Mouse (Mus musculus) hindbrain, embryonic 13.5 days (tissue): ENCODE results near the gene Gm9837. TPM values are rescaled to one million over a fixed set of nuclear protein-coding genes. Genes with fewer than 3 reads are reported as not detected.
"Not testable (repeated sequence)": the region's sequence is repeated elsewhere in the genome, so short reads cannot be mapped to it uniquely, and the experiment has no call there.

Experiments used
- ATAC-seq: fragments of 200-750 bp; cut with Nextera tagmentation; 2 replicates; pipeline ENCODE4 v1.8.0; 2017; ENCODE audit warnings: moderate TSS enrichment; ENCODE audit not compliant: low FRiP score
- H3K27ac ChIP-seq: fragments of 300-500 bp; sonication (generic); 2 replicates; pipeline ENCODE4 v1.5.1; 2015; ENCODE audit warnings: inconsistent platforms, mild to moderate bottlenecking, moderate library complexity
- H3K27me3 ChIP-seq: fragments of 300-500 bp; sonication (generic); 2 replicates; pipeline ENCODE4 v1.6.1; 2015; ENCODE audit warnings: mild to moderate bottlenecking, inconsistent platforms
- H3K36me3 ChIP-seq: fragments of 300-500 bp; sonication (generic); 2 replicates; pipeline ENCODE4 v1.6.1; 2015; ENCODE audit warnings: mild to moderate bottlenecking, inconsistent platforms
- H3K4me1 ChIP-seq: fragments of 300-500 bp; sonication (generic); replicated peaks from 2 replicates; pipeline ENCODE4 v1.6.1; 2015; ENCODE audit warnings: inconsistent platforms
- H3K4me2 ChIP-seq: fragments of 300-500 bp; sonication (generic); 2 replicates; pipeline ENCODE4 v1.6.1; 2015; ENCODE audit warnings: inconsistent platforms, mild to moderate bottlenecking, moderate library complexity
- H3K4me3 ChIP-seq: fragments of 300-500 bp; sonication (generic); 2 replicates; pipeline ENCODE4 v1.5.1; 2015; ENCODE audit warnings: mild to moderate bottlenecking, inconsistent platforms
- H3K9ac ChIP-seq: fragments of 300-500 bp; sonication (generic); 2 replicates; pipeline ENCODE4 v1.6.1; 2015; ENCODE audit warnings: mild to moderate bottlenecking, inconsistent platforms
- H3K9me3 ChIP-seq: fragments of 300-500 bp; sonication (generic); 2 replicates; pipeline ENCODE4 v1.6.1; 2016; ENCODE audit warnings: inconsistent platforms
- WGBS: fragments of 180-500 bp; shearing (Covaris S2); methylation state at CpG from one replicate; pipeline ENCODE4 v1.1.7; 2015; 5-methylcytosine and 5-hydroxymethylcytosine counted together
- polyA plus RNA-seq: library from polyadenylated mRNA; unstranded; fragments of >200 nt; fragmentation: Nextera tagmentation; extraction: Ambion mirVana; gene quantifications from 2 replicates; pipeline ENCODE4 v1.2.1, GENCODE M21; 2015

Gm9837 gene
- polyA plus RNA-seq, 1 experiment from 2014 or later, result not detected

- no peak overlapping the region for H3K9ac ChIP-seq
- H3K9me3 ChIP-seq, result no peaks in the 10 kb centered on the region
- H3K4me1 ChIP-seq, result peaks cover 17% of the 10 kb centered on the region
- no peaks in the 10 kb centered on the region for H3K27me3 ChIP-seq
- H3K27ac ChIP-seq, result no peak overlapping the region
- no peak overlapping the region for H3K4me3 ChIP-seq
- H3K36me3 ChIP-seq, result peaks cover 13% of the 10 kb centered on the region
- H3K4me2 ChIP-seq, result no peak overlapping the region
- ATAC-seq, result no peak
- WGBS, result 95% methylated on average over 5 of the region's 5 CpGs
Observed at GRCm38 (mm10) chr11:53428716-53429057, 41.6 kb downstream of the Gm9837 start.

- Histone ChIP-seq H3K27ac (no peak overlapping the region), H3K4me2 (no peak overlapping the region), H3K9me3 (no peaks in the 10 kb centered on the region), H3K9ac (no peak overlapping the region), H3K4me3 (no peak overlapping the region), H3K4me1 (peaks cover 17% of the 10 kb centered on the region), H3K27me3 (no peaks in the 10 kb centered on the region), H3K36me3 (peaks cover 13% of the 10 kb centered on the region)
- 93% methylated on average over 3 of the region's 3 CpGs for WGBS
- no peak for ATAC-seq
Observed at GRCm38 (mm10) chr11:53427993-53428715, 42.1 kb downstream of the Gm9837 start.

- H3K36me3 ChIP-seq, result peaks cover 17% of the 10 kb centered on the region
- H3K27ac ChIP-seq, H3K9me3 ChIP-seq, H3K27me3 ChIP-seq, H3K4me3 ChIP-seq, H3K9ac ChIP-seq, ATAC-seq, H3K4me2 ChIP-seq: not testable (repeated sequence)
- H3K4me1 ChIP-seq, result peaks cover 17% of the 10 kb centered on the region
- 86% methylated on average over 3 of the region's 3 CpGs for WGBS
Observed at GRCm38 (mm10) chr11:53426914-53427313, 43.4 kb downstream of the Gm9837 start.

- H3K27me3 ChIP-seq, result no peaks in the 10 kb centered on the region
- peaks cover 11% of the 10 kb centered on the region for H3K4me1 ChIP-seq
- H3K9me3 ChIP-seq, result no peaks in the 10 kb centered on the region
- no peak overlapping the region for H3K9ac ChIP-seq
- ATAC-seq, result no peak
- WGBS, result 82% methylated on average over 6 of the region's 6 CpGs
- H3K4me2 ChIP-seq, result no peak overlapping the region
- no peak overlapping the region for H3K27ac ChIP-seq
- no peak overlapping the region for H3K4me3 ChIP-seq
- H3K36me3 ChIP-seq, result peaks cover 26% of the 10 kb centered on the region
Observed at GRCm38 (mm10) chr11:53425711-53426255, 44.5 kb downstream of the Gm9837 start.

- no peak overlapping the region for H3K27ac ChIP-seq
- no peaks in the 10 kb centered on the region for H3K27me3 ChIP-seq
- WGBS, result 78% methylated on average over 3 of the region's 3 CpGs
- no peak overlapping the region for H3K9ac ChIP-seq
- no peak for ATAC-seq
- peaks cover 11% of the 10 kb centered on the region for H3K4me1 ChIP-seq
- no peak overlapping the region for H3K4me2 ChIP-seq
- H3K4me3 ChIP-seq, result no peak overlapping the region
- H3K9me3 ChIP-seq, result no peaks in the 10 kb centered on the region
- H3K36me3 ChIP-seq, result peaks cover 28% of the 10 kb centered on the region
Observed at GRCm38 (mm10) chr11:53425251-53425650, 45.0 kb downstream of the Gm9837 start.

- ATAC-seq, result no peak
- H3K9ac ChIP-seq, result no peak overlapping the region
- no peaks in the 10 kb centered on the region for H3K9me3 ChIP-seq
- H3K4me1 ChIP-seq, result peaks cover 7% of the 10 kb centered on the region
- no peak overlapping the region for H3K4me2 ChIP-seq
- peaks cover 32% of the 10 kb centered on the region for H3K36me3 ChIP-seq
- H3K4me3 ChIP-seq, result no peak overlapping the region
- 81% methylated on average over 2 of the region's 2 CpGs for WGBS
- no peaks in the 10 kb centered on the region for H3K27me3 ChIP-seq
- H3K27ac ChIP-seq, result no peak overlapping the region
Observed at GRCm38 (mm10) chr11:53424826-53425225, 45.5 kb downstream of the Gm9837 start.

- H3K4me2 ChIP-seq, result no peak within 1 kb of the TSS
- no peaks in the 10 kb centered on the region for H3K4me1 ChIP-seq
- no peak for ATAC-seq
- no peaks in the 10 kb centered on the region for H3K27me3 ChIP-seq
- H3K4me3 ChIP-seq, result no peak within 1 kb of the TSS
- H3K27ac ChIP-seq, result no peak within 1 kb of the TSS
- H3K9ac ChIP-seq, result no peak within 1 kb of the TSS
- WGBS, result 93% methylated on average over 4 of the region's 4 CpGs
- no peaks in the 10 kb centered on the region for H3K9me3 ChIP-seq
- H3K36me3 ChIP-seq, result peaks cover 34% of the 10 kb centered on the region
Observed at GRCm38 (mm10) chr11:53423036-53423435, 47.2 kb downstream of the Gm9837 start, which contains the start of gene Leap2. Gene Leap2 (minus strand): TSS chr11:53423170.

Other genes with a start within 250 kb of the Gm9837 start
- 51.5 and 52.8 TPM in 2 replicates for gene Hspa4, start 170.0 kb downstream of the Gm9837 start, polyA plus RNA-seq
- gene Zcchc10, start 145.8 kb downstream of the Gm9837 start, polyA plus RNA-seq, result 16.1 and 17.8 TPM in 2 replicates
- gene Aff4, start 119.6 kb downstream of the Gm9837 start, polyA plus RNA-seq, result 71.5 and 73.4 TPM in 2 replicates
- gene Leap2, start 47.3 kb downstream of the Gm9837 start, polyA plus RNA-seq, result not detected in 2 replicates
- gene Uqcrq, start 39.6 kb downstream of the Gm9837 start, polyA plus RNA-seq, result 682 and 692 TPM in 2 replicates
- gene Gdf9, start 39.5 kb downstream of the Gm9837 start, polyA plus RNA-seq, result 3.1 and 3.3 TPM in 2 replicates
- gene Gm10447, start 13.4 kb downstream of the Gm9837 start, polyA plus RNA-seq, result 0.06 and 0.16 TPM in 2 replicates
- 2.5 and 2.6 TPM in 2 replicates for gene Shroom1, start 13.3 kb downstream of the Gm9837 start, polyA plus RNA-seq
- 0.28 TPM in 1 of 2 replicates, not detected in the other for gene Gm9945, start 9.7 kb upstream of the Gm9837 start, polyA plus RNA-seq
- gene Sowaha, start 9.8 kb upstream of the Gm9837 start, polyA plus RNA-seq, result 0.55 and 0.71 TPM in 2 replicates
- gene Sept8, start 48.8 kb upstream of the Gm9837 start, polyA plus RNA-seq, result 16.4 and 17.3 TPM in 2 replicates
- gene Kif3a, start 96.9 kb upstream of the Gm9837 start, polyA plus RNA-seq, result 275 and 285 TPM in 2 replicates
- gene Il4, start 148.2 kb upstream of the Gm9837 start, polyA plus RNA-seq, result 3.9 and 4.6 TPM in 2 replicates
- not detected in 2 replicates for gene Il13, start 164.2 kb upstream of the Gm9837 start, polyA plus RNA-seq
- gene Rad50, start 236.8 kb upstream of the Gm9837 start, polyA plus RNA-seq, result 12.4 and 12.7 TPM in 2 replicates